Mouse (Mus musculus) frontal cortex, postnatal 14 days (tissue): ENCODE results near the gene Ghrl.

Source experiments
- DNase-seq, 2 experiments: peaks; one replicate each; pipeline ENCODE4 v3.0.0; 2022; ENCODE audit warnings: low spot score in 2 of 2

Gene Ghrl

DNA sequence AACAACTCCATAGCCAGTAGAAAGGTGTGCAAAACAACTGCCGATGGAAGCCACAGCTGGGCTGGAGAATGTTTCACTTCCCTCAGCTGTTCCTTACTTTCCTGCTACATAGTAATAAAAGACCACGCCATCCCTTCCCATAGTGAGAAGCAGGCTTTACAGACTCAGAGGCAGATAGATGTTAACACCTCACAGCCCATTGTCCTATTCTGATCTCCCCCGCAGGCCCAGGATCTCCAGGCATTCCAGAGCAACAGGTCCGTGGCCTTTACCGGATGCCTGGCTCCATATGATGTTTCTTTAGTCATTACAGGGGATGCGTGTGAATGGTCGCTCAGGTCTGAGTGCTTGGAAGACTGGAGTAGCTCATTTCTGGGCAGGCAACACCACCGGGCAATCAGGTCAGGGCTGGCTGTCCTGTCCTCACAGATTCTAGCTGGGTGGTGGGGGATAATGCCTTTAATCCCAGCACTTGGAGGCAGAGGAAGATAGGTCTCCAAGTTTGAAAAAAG lies 52.0 kb downstream of the Ghrl start:
- DNase-seq, result no peak
